Mouse (Mus musculus) layer of hippocampus, postnatal 25 days (tissue): ENCODE results near the gene Max. TPM values are rescaled to one million over a fixed set of nuclear protein-coding genes. Genes with fewer than 3 reads are reported as not detected.

Experiments used
- DNase-seq, 2 experiments: peaks; one replicate each; pipeline ENCODE4 v3.0.0; 2022; ENCODE audit warnings: mixed read lengths in 2 of 2, low spot score in 1 of 2; ENCODE audit errors: extremely low spot score in 1 of 2
- total RNA-seq, 2 experiments: library from RNA; stranded (reverse); gene quantifications; 2 replicates each; pipeline ENCODE4 v1.2.3; 2021

The Max gene
- total RNA-seq, 2 experiments from 2014 or later = 63.6 to 71.3 TPM

GRCm38 (mm10) chr12:76961052-76961931 lies 709 bp downstream of the Max start:
- no peak for DNase-seq

GRCm38 (mm10) chr12:76957688-76958087 lies 4.3 kb downstream of the Max start:
- DNase-seq = no peak

GRCm38 (mm10) chr12:76954698-76955423 lies 7.1 kb downstream of the Max start:
- DNase-seq = peak in 1 of 2 experiments; percentile 40

GRCm38 (mm10) chr12:76953750-76954363 lies 8.1 kb downstream of the Max start:
- no peak for DNase-seq

GRCm38 (mm10) chr12:76950330-76950729 lies 11.7 kb downstream of the Max start:
- no peak for DNase-seq

- no peak for DNase-seq
Measured at GRCm38 (mm10) chr12:76948781-76949180, 13.2 kb downstream of the Max start.

GRCm38 (mm10) chr12:76948185-76948584 lies 13.8 kb downstream of the Max start:
- DNase-seq = no peak

- no peak for DNase-seq
Measured at GRCm38 (mm10) chr12:76947487-76947886, 14.5 kb downstream of the Max start.

- no peak for DNase-seq
Measured at GRCm38 (mm10) chr12:76943466-76943865, 18.5 kb downstream of the Max start.

- no peak for DNase-seq
Measured at GRCm38 (mm10) chr12:76943046-76943445, 19.0 kb downstream of the Max start.

- no peak for DNase-seq
Measured at GRCm38 (mm10) chr12:76942476-76942875, 19.5 kb downstream of the Max start.

GRCm38 (mm10) chr12:76941524-76941923 lies 20.5 kb downstream of the Max start:
- no peak for DNase-seq

GRCm38 (mm10) chr12:76938013-76938412 lies 24.0 kb downstream of the Max start:
- DNase-seq = no peak

GRCm38 (mm10) chr12:76936211-76936610 lies 25.8 kb downstream of the Max start:
- DNase-seq = no peak

- DNase-seq = no peak
Measured at GRCm38 (mm10) chr12:76934438-76934837, 27.6 kb downstream of the Max start.

GRCm38 (mm10) chr12:76932688-76933060 lies 29.3 kb downstream of the Max start:
- no peak for DNase-seq

- DNase-seq = no peak
Measured at GRCm38 (mm10) chr12:76931739-76932687, 30.0 kb downstream of the Max start.

- no peak for DNase-seq
Measured at GRCm38 (mm10) chr12:76930177-76930576, 31.8 kb downstream of the Max start.

- DNase-seq = no peak
Measured at GRCm38 (mm10) chr12:76927539-76927938, 34.5 kb downstream of the Max start.

- DNase-seq = no peak
Measured at GRCm38 (mm10) chr12:76927012-76927411, 35.0 kb downstream of the Max start.
